Mouse (Mus musculus) layer of hippocampus, postnatal 10 days (tissue): ENCODE results near the gene Slc26a9. TPM values are rescaled to one million over a fixed set of nuclear protein-coding genes. Genes with fewer than 3 reads are reported as not detected.
A peak's percentile ranks its signal among the peaks of the same experiment; 100 is the strongest.

ENCODE experiments used
- DNase-seq, 2 experiments: peaks; one replicate each; pipeline ENCODE4 v3.0.0; 2021; ENCODE audit warnings: low spot score in 2 of 2
- total RNA-seq, 2 experiments: library from RNA; stranded (reverse); gene quantifications; 2 replicates each; pipeline ENCODE4 v1.2.3; 2021

The Slc26a9 gene
- total RNA-seq, 2 experiments from 2014 or later, result 0.34 to 0.47 TPM

GRCm38 (mm10) chr1:131734657-131735273, 9.1 kb upstream of the Slc26a9 start:
- no peak for DNase-seq

DNA sequence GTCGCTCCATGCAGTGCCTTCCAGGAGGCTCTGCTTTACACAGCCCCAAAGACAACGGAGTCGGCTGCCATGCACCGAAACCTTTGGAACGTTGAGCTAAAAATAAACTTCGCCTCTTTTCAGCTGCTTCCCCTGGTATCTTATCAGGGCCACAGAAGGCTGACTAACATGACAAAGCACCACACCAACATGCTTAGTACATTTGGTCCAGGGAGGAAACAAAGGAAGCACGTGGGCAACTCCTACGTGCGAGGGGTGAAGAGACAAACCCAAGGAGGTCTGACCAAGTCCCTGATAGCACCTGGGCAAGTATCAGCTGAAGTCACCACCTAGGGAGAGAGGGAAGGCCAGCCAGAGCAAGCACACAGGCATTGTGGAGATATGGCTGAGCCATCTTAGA, 7.3 kb upstream of the Slc26a9 start:
- no peak for DNase-seq

GRCm38 (mm10) chr1:131737269-131737668, 6.6 kb upstream of the Slc26a9 start:
- DNase-seq, result peak; percentile 75 to 81

GRCm38 (mm10) chr1:131738760-131739159, 5.1 kb upstream of the Slc26a9 start:
- DNase-seq, result no peak

- DNase-seq, result no peak
Observed at GRCm38 (mm10) chr1:131739481-131740160, 4.2 kb upstream of the Slc26a9 start.

GRCm38 (mm10) chr1:131745391-131745790, 1.6 kb downstream of the Slc26a9 start:
- no peak for DNase-seq

- no peak for DNase-seq
Observed at GRCm38 (mm10) chr1:131747761-131748160, 3.9 kb downstream of the Slc26a9 start.

DNA sequence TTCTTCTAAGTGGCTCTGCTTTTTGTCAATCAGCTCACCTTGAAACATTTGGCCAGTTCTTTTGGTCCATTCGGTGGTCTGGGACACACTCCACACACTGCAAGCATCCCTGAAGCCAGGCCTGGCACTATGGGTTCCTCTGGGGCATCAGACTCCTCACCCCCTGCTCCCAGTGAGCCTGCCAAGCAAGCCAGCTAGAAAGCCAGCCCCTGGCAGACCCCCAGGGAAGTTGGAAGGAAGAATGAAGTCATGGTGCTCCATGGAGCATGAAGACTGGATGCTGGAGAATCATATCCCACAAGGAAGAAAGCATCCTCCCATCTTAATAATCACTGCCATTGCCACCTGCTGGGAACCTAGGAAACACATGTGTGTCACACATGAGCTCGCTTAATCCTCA, 4.8 kb downstream of the Slc26a9 start:
- no peak for DNase-seq

GRCm38 (mm10) chr1:131749706-131750545, 6.1 kb downstream of the Slc26a9 start:
- DNase-seq, result no peak

GRCm38 (mm10) chr1:131751181-131751890, 7.5 kb downstream of the Slc26a9 start:
- DNase-seq, result no peak

- no peak for DNase-seq
Observed at GRCm38 (mm10) chr1:131751891-131752311, 8.1 kb downstream of the Slc26a9 start.

DNA sequence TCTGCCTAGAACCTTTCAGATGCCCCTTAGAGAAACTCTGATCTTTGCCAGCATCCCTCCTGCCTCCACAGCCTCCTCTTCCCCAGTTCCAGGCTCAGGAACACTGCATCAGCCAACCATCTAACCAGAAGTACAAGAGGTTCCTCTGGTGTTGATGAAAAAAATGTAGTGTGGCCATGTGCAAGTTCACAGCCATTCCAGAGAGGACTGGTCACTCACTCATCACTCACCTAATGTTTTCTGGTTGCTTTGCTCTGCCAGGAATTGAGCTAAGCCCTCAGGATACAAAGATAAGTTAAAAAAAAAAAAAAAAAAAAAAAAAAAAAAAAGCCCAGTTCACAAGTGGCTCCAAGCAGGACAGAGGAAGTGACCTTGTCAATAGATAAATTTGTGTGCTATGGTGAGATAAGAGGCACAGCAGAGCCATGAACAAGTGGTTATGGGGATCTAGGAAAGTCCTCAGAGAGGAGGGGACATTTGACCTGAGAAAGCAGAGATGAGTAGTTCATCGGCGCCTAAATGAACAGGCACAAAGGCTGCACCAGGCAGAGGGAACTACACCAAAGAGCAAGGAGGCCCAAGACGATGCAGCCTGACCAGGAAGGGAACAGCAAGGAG, 10.5 kb downstream of the Slc26a9 start:
- no peak for DNase-seq

DNA sequence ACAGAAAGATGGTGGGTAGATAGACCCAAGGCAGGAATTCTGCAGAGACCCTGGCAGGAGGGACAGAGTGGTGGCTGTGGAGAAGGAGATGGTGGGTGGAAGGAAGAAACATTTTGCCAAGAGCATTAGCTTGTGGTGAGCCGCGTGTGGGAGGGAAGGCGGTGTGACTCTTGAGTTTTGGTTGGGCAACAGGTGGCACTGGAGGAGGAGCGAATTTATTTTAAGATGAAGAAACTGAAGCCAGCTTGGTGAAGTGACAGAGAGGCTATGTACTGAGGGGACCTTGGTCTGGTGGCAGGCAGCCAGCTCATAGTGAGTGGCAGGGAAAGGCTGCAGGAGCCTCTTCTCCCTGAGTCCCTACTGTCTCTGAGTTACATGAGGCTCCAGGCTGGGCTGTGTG, 11.1 kb downstream of the Slc26a9 start:
- DNase-seq, result no peak

- no peak for DNase-seq
Observed at GRCm38 (mm10) chr1:131757211-131757610, 13.4 kb downstream of the Slc26a9 start.

GRCm38 (mm10) chr1:131758796-131759195, 15.0 kb downstream of the Slc26a9 start:
- DNase-seq, result no peak

DNA sequence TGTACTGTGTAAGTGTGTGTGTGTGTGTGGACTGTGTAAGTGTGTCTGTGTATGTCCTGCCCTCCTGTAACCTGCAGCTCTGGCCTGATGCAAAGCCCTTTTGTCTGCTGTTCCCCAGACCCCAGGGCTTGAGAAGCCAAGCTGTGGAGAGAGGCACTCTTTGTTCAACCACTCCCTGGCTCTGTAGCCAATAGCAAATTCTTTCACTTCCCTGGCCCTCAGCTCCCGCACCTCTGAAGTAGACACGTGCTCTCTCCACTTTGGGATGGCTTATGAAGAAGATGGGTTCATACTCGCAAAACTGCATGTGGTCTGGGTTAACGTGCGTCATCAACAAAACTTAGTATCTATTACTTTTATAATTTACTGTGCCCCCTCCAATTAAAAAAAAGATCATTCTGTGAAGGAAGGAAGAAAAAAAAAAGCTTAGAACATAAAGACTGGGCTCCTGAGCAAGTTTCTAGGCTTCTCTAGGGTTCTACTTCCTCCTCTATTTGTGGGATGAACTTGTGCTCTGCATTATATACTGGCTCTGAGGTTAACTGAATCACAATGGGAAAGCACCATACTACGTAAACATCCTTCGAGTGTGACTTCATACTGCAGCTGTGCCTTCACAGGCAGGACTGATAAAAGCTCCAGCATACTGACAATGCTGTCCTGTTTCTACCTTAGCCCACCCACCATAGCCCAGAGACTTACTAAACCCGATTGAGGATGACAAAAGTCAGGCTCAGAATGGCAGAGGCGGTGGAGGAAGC, 16.0 kb downstream of the Slc26a9 start:
- peak; percentile 2 to 8 for DNase-seq

DNA sequence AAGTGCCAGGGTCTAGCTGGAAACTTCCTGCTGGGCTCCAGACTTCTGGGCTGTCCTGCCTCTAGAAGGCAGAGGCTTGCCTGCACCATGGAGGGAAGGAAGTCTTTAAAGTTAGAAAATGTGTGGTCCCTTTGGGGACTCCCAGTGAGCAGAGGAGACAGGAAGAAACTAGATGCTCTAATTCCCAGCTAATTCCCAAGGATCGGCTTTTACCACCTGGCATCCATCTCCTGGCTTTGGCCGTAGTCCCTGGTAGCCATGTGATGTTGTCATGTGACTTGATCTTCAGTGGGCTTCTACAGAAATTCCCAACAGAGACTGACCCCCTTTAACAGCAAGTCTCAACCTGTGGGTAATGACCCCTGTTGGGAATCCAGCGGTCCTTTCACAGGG, 16.6 kb downstream of the Slc26a9 start:
- DNase-seq, result peak; percentile 2 to 8

- peak; percentile 0 to 5 for DNase-seq
Observed at GRCm38 (mm10) chr1:131761079-131761831, 17.4 kb downstream of the Slc26a9 start.

GRCm38 (mm10) chr1:131763683-131764082, 19.9 kb downstream of the Slc26a9 start:
- DNase-seq, result no peak
